Mouse (Mus musculus): ENCODE measurements around the gene Mturn. TPM values are rescaled to one million over a fixed set of nuclear protein-coding genes. Genes with fewer than 3 reads are reported as not detected.

The Mturn gene
- polyA plus RNA-seq, 1 experiment from 2014 or later: 7.1 TPM

DNA sequence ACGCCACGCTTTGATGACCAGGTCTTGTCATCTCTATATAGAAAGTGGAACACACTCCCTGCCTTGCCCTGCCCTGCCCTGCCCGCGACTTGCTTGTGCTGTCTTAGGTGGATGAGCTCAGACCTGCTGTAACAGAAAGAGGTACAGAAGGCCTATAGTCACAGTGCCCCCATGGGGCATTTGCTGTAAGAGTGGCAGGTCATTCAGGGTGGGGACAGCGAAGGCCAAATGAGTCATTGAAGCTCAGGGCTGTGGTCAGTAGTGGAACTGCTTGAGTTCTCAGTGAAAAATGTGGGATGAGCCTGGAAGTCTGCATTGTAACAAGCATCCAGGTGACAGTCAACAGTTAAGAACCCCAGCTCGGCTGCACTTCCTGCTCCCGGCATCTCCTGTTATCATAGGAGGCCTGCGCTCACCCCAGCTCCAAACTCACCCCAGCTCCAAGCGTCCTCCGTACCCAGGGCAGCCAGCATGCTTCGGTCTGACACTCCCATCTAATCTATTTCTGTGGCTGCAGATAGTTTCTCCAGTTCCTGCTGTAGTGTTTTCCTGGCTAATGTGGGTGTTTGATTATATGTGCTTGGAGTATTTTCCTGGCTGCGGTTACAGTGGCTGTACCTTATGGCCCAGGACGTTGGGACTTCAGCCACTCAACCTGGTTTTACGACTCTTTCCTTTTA, 4.4 kb downstream of the Mturn start:
- H3K4me3 ChIP-seq (replicated peaks): no peak overlapping the region
- 0 out of 2 replicates have a peak, but pooled peaks cover 5% of the 10 kb centered on the region for H3K27me3 ChIP-seq (replicated peaks)
- no peak overlapping the region for H3K9ac ChIP-seq
- no peak overlapping the region for H3K4me2 ChIP-seq (replicated peaks)
- ATAC-seq: no peak
- H3K36me3 ChIP-seq: no peaks in the 10 kb centered on the region
- H3K27ac ChIP-seq: no peak overlapping the region
- 0 out of 2 replicates have a peak, but pooled peaks cover 10% of the 10 kb centered on the region for H3K4me1 ChIP-seq (replicated peaks)
- WGBS: 65% methylated on average over 14 of the region's 14 CpGs
- no peaks in the 10 kb centered on the region for H3K9me3 ChIP-seq

DNA sequence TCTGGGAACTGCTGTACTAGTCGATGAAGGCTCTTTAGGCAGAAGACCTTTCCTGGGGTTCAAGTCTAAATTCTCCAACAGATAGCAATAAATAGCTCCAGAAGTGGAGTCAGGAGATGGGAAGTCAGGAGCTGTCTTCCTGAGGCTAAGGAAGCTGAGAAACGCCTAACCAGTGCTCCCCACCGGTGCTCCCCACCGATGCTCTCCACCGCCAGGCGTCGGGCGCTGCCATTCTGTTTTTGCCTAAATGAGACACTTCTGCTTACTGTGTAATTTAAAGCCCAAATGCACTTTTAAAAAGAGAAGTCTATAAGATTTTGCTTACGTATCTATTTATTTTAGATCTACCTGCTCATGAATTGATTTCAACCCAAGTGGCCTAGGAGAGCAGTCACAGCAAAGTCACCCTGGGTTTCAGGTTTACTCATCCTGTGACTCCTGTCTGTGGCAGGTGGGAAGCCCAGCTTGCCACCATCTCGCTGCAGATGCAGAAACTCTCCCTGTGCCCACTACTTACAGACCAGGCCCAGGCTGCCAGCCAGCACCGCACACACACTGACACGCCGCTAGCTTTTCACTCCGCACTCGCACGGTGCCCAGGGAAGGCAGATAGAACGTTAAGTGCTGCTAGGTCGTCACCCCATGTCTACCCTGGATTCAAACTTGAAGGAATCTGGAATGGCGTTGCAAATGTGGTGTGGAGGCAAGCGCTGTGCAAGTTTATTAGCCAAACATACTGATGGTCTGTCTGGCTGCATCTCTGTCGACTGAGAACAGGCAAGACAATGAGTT, 5.7 kb downstream of the Mturn start:
- H3K4me2 ChIP-seq (replicated peaks): no peak overlapping the region
- 91% methylated on average over 21 of the region's 21 CpGs for WGBS

DNA sequence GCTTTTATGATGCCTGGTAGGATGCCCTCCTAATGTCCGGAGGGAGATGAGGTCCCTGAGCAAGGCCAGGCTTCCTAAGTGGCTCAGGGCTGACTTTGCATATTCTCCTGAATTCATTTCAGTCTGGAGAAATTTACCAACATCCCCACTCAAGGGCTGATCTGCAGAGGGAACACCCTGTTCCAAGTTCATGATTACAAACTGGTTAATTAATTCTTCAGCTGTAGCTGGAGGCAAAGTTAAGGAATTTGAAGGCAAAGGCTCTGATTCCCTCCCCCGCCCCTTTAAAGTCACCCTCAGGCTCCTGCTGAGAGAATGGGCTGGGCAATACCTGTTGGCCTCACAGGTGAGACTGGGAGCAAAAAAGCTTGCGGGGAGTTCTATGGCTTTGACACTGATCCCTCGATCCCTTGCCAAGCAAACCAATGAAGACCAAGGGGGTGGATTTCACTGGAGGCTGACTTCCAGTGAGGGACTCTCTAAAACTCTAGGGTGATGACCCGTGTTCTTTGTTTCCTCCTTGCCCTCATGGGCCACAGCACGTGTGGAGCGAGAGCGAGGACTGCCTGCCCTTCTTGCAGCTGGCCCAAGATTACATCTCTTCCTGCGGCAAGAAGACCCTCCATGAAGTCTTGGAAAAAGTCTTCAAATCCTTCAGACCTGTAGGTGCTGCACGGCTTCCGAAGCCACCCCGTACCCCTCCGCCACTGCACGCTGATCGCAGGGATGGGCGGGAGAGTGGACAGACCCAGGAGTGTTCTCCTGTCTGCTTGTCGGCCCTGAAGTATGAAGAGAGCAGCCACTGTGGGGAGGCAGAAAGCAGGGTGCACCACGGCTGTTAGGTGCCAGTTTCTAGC, 7.3 kb downstream of the Mturn start:
- ATAC-seq: no peak
- Histone ChIP-seq H3K27me3 (replicated peaks) (no peaks in the 10 kb centered on the region), H3K9ac (no peak overlapping the region), H3K9me3 (no peaks in the 10 kb centered on the region), H3K36me3 (no peaks in the 10 kb centered on the region), H3K4me2 (replicated peaks) (no peak overlapping the region), H3K27ac (no peak overlapping the region), H3K4me3 (replicated peaks) (no peak overlapping the region), H3K4me1 (replicated peaks) (no peaks in the 10 kb centered on the region)
- 77% methylated on average over 18 of the region's 18 CpGs for WGBS

More for the DNA sequence above, 5.7 kb downstream of the Mturn start:
- no peak for ATAC-seq
- Histone ChIP-seq H3K36me3 (no peaks in the 10 kb centered on the region), H3K4me1 (replicated peaks) (0 out of 2 replicates have a peak, but pooled peaks cover 5% of the 10 kb centered on the region), H3K27ac (no peak overlapping the region), H3K4me3 (replicated peaks) (no peak overlapping the region), H3K27me3 (replicated peaks) (0 out of 2 replicates have a peak, but pooled peaks cover 5% of the 10 kb centered on the region), H3K9me3 (no peaks in the 10 kb centered on the region), H3K9ac (no peak overlapping the region)

DNA sequence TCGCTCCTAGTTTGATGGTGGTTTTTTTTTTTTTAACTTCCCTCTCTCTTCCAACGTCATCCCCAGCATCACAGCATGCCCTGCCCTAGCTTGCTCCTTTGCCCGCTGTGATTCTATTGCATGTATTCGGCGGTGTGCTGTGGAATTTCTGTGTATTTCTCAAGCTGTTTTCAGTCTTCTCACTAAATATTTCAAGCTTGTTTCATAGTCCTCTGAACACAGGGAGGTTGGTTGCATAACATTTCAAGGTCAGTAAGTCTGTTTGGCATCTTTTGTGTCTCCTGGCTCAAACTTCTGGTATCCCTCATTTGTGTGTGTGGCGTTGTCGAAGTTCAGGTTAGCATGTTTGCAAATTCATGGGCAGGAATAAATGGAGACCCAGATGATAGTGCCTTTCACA, 8.3 kb downstream of the Mturn start:
- H3K27ac ChIP-seq: no peak overlapping the region
- H3K36me3 ChIP-seq: no peaks in the 10 kb centered on the region
- H3K4me1 ChIP-seq (replicated peaks): no peaks in the 10 kb centered on the region
- H3K4me2 ChIP-seq (replicated peaks): no peak overlapping the region
- H3K27me3 ChIP-seq (replicated peaks): no peaks in the 10 kb centered on the region
- ATAC-seq: no peak
- 90% methylated on average over 7 of the region's 7 CpGs for WGBS
- H3K4me3 ChIP-seq (replicated peaks): no peak overlapping the region
- H3K9me3 ChIP-seq: no peaks in the 10 kb centered on the region
- H3K9ac ChIP-seq: no peak overlapping the region

DNA sequence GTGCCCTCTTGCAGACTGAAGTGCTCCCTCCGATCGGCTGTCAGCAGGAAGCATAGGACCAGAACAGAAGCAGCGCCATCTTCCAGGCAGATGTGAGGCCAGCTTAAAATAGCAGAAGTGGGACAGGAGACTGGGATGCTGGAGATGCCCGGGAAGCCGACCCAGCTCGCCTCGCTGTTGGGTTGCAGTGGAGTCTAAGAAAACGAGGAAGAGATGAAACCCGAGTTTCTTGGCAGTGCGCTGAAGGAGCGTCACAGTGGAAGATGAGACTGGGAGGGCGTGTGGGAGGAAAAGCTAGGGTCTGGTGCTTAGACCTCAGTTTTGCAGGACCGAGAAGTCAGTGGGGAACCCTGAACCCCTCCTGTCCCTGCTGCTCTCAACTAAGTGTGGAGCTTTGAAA, 9.4 kb downstream of the Mturn start:
- ATAC-seq: no peak
- H3K4me2 ChIP-seq (replicated peaks): no peak overlapping the region
- WGBS: 87% methylated on average over 13 of the region's 13 CpGs

DNA sequence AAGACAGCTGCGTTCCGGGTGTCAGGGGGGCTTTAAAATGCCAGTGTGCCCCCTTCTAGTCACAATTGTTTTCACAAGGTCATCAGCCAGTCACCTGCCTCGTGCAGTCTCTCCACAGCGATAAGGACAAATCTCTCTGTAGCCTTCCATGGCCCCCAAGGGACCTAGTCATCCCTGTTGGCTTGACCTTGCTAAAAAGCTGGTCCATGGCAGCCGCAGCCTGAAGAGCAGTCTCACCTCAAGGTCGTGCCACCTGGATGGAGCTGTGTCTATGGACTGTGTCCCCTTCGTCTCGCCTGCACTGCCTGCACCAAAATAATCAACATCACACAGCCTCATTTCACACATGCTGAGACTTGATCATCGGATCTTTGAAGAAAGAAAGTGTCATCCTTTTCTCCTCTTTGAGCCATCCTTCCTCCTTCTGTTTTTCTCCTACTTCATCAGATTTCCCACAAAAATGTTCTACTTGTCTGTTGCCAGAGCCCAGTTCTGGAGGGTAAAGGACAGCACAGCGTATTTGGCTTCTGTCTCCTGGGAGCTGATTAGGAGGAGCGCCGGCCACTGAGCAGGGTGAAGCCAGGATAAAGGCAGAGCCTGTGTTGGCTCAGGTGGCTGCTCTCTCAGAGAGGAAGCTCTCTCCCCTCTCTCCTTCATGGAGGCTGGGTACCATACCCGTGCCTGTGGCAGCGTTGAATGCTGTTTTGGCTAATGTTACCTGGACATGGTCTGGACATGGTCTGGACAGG, 10.1 kb downstream of the Mturn start:
- Histone ChIP-seq H3K27ac (no peak overlapping the region), H3K4me1 (replicated peaks) (no peaks in the 10 kb centered on the region), H3K9me3 (no peaks in the 10 kb centered on the region), H3K4me3 (replicated peaks) (no peak overlapping the region), H3K36me3 (no peaks in the 10 kb centered on the region), H3K9ac (no peak overlapping the region), H3K4me2 (replicated peaks) (no peak overlapping the region), H3K27me3 (replicated peaks) (no peaks in the 10 kb centered on the region)
- 70% methylated on average over 14 of the region's 14 CpGs for WGBS
- no peak for ATAC-seq

More for the DNA sequence above, 9.4 kb downstream of the Mturn start:
- H3K27ac ChIP-seq: no peak overlapping the region
- H3K27me3 ChIP-seq (replicated peaks): no peaks in the 10 kb centered on the region
- no peaks in the 10 kb centered on the region for H3K4me1 ChIP-seq (replicated peaks)
- H3K9ac ChIP-seq: no peak overlapping the region
- no peak overlapping the region for H3K4me3 ChIP-seq (replicated peaks)
- no peaks in the 10 kb centered on the region for H3K9me3 ChIP-seq
- H3K36me3 ChIP-seq: no peaks in the 10 kb centered on the region

DNA sequence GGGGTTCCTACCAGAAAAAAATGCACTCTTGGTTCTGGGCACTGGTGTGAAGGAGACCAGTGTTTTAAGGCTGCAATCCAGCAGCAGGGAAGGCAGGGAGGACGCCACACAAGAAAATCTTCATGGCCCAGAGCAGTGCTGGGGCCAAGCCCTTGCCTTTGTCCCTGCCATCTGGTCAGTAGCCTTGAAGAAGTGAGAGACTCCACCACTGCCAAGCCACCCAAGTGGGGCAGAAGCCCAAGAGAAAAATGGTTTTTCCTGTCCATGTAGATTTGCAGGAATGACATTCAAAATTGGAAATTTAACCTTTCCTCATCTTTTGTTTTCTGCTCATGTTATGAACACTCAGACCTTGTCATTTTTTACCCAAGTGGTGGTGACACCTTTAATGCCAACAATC, 10.8 kb downstream of the Mturn start:
- no peaks in the 10 kb centered on the region for H3K4me1 ChIP-seq (replicated peaks)
- no peaks in the 10 kb centered on the region for H3K27me3 ChIP-seq (replicated peaks)
- H3K4me3 ChIP-seq (replicated peaks): no peak overlapping the region
- WGBS: 76% methylated on average over 1 of the region's 1 CpGs
- no peaks in the 10 kb centered on the region for H3K36me3 ChIP-seq
- H3K27ac ChIP-seq: no peak overlapping the region
- no peaks in the 10 kb centered on the region for H3K9me3 ChIP-seq
- H3K4me2 ChIP-seq (replicated peaks): no peak overlapping the region
- no peak overlapping the region for H3K9ac ChIP-seq
- no peak for ATAC-seq

DNA sequence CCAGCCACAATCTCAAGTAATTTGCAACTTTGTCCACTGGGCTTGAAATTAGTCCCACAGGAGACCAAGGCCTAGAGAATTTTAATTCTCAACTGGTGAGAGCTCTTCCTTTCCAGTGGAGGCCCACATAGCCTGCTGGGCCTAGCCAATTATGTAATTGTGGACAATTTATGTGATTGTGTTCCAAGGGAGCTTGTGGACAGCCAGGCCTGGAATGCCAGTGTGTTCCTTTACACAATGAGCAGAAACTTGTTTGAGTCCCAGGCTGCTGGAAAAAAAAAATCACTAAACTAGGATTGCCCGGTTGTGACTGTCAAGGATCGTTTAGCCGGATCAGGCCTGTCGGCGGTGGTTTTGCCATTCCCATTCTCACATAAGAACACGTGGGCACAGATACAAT, 11.9 kb downstream of the Mturn start:
- ATAC-seq: no peak
- Histone ChIP-seq H3K9ac (no peak overlapping the region), H3K36me3 (no peaks in the 10 kb centered on the region), H3K4me1 (replicated peaks) (no peaks in the 10 kb centered on the region), H3K4me3 (replicated peaks) (no peak overlapping the region), H3K27ac (no peak overlapping the region), H3K9me3 (no peaks in the 10 kb centered on the region), H3K4me2 (replicated peaks) (no peak overlapping the region), H3K27me3 (replicated peaks) (no peaks in the 10 kb centered on the region)
- 91% methylated on average over 6 of the region's 6 CpGs for WGBS

DNA sequence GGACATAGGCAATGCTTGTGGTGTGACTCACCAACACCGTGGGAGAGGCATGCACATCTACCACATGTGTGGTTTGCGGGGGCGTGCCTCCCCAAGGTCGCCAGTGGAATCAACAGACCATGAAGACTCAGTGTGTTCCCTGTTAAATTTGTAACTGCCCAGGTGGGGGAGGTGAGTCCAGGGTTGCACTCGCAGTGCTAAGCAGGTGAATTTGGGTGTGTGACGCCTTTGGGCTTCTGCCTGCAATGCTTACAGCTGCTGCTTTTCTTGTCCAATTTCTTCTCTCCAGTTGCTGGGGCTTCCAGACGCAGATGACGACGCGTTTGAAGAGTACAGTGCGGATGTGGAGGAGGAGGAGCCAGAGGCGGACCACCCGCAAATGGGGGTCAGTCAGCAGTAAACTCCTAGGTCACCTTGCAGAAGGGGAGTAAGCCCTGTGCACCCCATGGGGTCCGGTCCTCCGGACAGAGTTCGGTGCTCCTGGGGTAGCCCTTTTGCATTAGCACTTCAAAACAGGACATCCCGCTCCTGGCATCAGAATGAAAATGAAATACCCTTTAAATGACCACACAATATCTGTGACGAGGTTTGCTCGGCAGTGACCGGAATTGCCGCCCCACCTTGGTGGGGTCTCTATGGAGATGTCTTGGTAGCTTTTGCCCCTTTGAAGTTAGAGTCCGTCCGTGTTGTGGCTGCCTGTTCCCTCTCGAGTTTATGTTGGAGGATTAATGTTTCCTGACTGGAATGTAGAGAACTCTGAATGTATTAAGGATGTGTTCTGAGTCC, 17.5 kb downstream of the Mturn start:
- peak; percentile 48 for ATAC-seq
- Histone ChIP-seq H3K4me3 (replicated peaks) (peak overlapping the region; percentile 44), H3K9me3 (no peaks in the 10 kb centered on the region), H3K4me1 (replicated peaks) (peaks cover 3% of the 10 kb centered on the region; the same call in 1 of the 2 replicates), H3K4me2 (replicated peaks) (peak overlapping the region; percentile 93), H3K27me3 (replicated peaks) (0 out of 2 replicates have a peak, but pooled peaks cover 6% of the 10 kb centered on the region), H3K9ac (peak overlapping the region; percentile 44), H3K27ac (no peak overlapping the region), H3K36me3 (no peaks in the 10 kb centered on the region)
- 4% methylated on average over 24 of the region's 24 CpGs for WGBS

DNA sequence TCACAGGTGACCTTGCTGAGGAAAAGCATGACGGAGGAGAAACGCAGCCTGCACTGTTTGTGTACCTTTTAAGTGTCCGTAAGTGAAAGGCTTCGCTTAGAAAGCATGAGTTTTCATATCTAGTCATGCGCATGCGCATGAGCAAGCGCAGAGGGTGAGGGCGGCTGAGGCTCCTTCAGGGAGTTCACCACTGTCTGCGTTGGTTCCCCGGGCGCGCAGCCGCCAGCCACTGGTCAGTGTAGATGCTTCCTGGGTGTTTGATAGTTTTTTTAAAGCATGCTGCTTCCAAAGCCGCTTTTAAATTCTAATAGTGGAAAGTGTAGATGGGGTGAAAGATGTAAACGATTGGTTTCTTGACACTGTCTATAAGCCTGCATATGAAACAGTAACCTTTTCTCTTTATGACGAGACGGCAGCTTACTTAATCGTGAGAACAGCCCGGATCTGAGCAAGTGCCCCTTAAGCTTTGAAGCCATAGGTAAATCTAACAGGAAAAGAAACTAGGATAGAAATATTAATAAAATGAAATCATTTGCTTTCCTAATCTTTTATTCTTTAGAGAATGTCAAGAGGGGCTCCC, 18.1 kb downstream of the Mturn start:
- ATAC-seq: peak; percentile 93

DNA sequence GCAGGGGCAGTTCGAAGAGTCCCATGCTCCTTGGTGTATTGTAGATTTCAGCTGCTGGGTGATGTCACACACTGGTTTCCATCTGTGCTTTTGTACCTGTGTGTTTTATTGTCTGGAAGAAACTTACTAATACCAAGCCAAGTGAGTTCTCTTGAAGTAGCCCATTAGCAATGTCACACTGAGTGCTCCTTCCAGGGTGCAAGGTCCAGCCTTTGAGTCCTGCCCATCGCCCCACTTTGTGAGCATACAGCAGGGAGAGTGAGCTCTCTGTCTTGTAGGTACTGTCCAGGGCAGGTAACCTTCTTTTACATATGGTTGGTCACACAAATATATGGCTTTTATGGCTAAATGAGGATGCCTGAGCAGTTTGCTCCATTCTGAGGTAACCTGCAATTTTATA, 19.1 kb downstream of the Mturn start:
- Histone ChIP-seq H3K4me2 (replicated peaks) (no peak overlapping the region), H3K9me3 (no peaks in the 10 kb centered on the region), H3K27me3 (replicated peaks) (peaks cover 13% of the 10 kb centered on the region; the same call in 1 of the 2 replicates), H3K9ac (no peak overlapping the region), H3K4me3 (replicated peaks) (no peak overlapping the region), H3K36me3 (no peaks in the 10 kb centered on the region), H3K27ac (no peak overlapping the region), H3K4me1 (replicated peaks) (peaks cover 5% of the 10 kb centered on the region)
- no peak for ATAC-seq
- 82% methylated on average over 2 of the region's 2 CpGs for WGBS

More for the DNA sequence above, 18.1 kb downstream of the Mturn start:
- Histone ChIP-seq H3K9me3 (no peaks in the 10 kb centered on the region), H3K4me1 (replicated peaks) (peaks cover 3% of the 10 kb centered on the region; the same call in 1 of the 2 replicates), H3K4me3 (replicated peaks) (peak overlapping the region; percentile 44), H3K9ac (peak overlapping the region; percentile 44), H3K27ac (no peak overlapping the region), H3K27me3 (replicated peaks) (peaks cover 12% of the 10 kb centered on the region; the same call in 1 of the 2 replicates), H3K4me2 (replicated peaks) (peak overlapping the region; percentile 93), H3K36me3 (no peaks in the 10 kb centered on the region)
- 3% methylated on average over 19 of the region's 19 CpGs for WGBS
